Comparison of ENCODE assay signal across 7 mouse cellular contexts in the genomic region with DNA sequence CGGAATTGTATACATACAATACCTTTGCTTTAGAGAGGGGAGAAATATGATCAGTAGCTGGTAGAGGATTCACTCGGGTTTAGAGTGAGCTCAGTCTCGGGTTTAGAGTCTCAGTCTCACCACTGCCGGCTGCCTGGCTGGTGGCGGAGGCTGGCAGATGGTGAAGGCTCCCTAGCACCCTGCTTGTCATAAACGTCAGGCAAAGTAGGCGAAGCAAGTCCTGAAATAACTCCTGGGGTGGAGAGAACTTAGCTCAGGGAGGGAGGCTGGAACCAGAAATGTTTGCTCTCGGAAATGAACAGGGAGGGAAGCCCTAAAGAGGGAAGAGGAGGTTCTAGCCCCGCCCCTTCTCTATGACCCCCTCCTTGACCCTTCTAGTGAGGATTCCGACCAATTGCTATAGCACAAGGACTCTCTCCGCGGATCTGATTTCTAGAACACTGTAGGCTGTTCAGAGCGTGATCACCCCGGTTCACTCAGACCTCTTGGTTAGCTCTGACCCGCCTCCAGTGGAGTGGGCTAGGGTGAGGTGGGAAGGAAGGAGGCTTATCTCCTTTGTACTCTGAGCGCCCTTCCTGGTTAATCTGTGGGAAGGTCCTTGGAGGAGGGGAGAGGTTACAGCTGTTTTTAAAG. TPM values are rescaled to one million over a fixed set of nuclear protein-coding genes. Genes with fewer than 3 reads are reported as not detected.
DNase-seq lines count a peak whose midpoint lies in the region; ATAC-seq and TF ChIP-seq lines count a peak whose summit lies in the region.

No protein-coding gene starts in this region.

- H3K4me1 ChIP-seq in kidney, postnatal 0 days (replicated peaks; ENCODE audit: insufficient read depth, low read length), result peaks cover 6% of the 10 kb centered on the region
- H3K4me1 ChIP-seq in lung, embryonic 16.5 days (replicated peaks; ENCODE audit: control insufficient read depth, insufficient read depth, low read length), result peaks cover 10% of the 10 kb centered on the region
- peaks cover 11% of the 10 kb centered on the region for H3K4me1 ChIP-seq in midbrain, embryonic 13.5 days (replicated peaks)

- H3K9me3 ChIP-seq in kidney, postnatal 0 days (replicated peaks; ENCODE audit: low read length), result no peaks in the 10 kb centered on the region
- H3K9me3 ChIP-seq in lung, embryonic 16.5 days (ENCODE audit: control insufficient read depth, low read length), result no peaks in the 10 kb centered on the region
- no peaks in the 10 kb centered on the region for H3K9me3 ChIP-seq in midbrain, embryonic 13.5 days

- no peaks in the 10 kb centered on the region for H3K27me3 ChIP-seq in kidney, postnatal 0 days (ENCODE audit: insufficient read depth, low read length)
- H3K27me3 ChIP-seq in lung, embryonic 16.5 days (ENCODE audit: control insufficient read depth, insufficient read depth, low read depth, low read length), result no peaks in the 10 kb centered on the region
- H3K27me3 ChIP-seq in midbrain, embryonic 13.5 days, result no peaks in the 10 kb centered on the region

- TF ChIP-seq CTCF in kidney, postnatal 0 days (IDR thresholded peaks at IDR 0.05; ENCODE audit: low read depth), result no peak

- peak; percentile 39 for DNase-seq in urinary bladder, postnatal 14 days (ENCODE audit: low spot score)
- DNase-seq in urinary bladder, postnatal 25 days (ENCODE audit: low spot score), result no peak
- DNase-seq in frontal cortex, postnatal 36 days (ENCODE audit: low spot score in 2 of 2), result peak; percentile 74 to 89
- DNase-seq in kidney, postnatal 0 days (ENCODE audit: low spot score), result peak; percentile 61
- DNase-seq in testis, postnatal 14 days (ENCODE audit: low spot score), result peak; percentile 68

- ATAC-seq in kidney, postnatal 0 days (replicated peaks; ENCODE audit: low FRiP score, low read depth), result no peak
- ATAC-seq in lung, embryonic 16.5 days (ENCODE audit: low read depth), result peak; percentile 75
- no peak for ATAC-seq in midbrain, embryonic 13.5 days

- H3K9ac ChIP-seq in kidney, postnatal 0 days (ENCODE audit: low read depth, low read length), result no peak overlapping the region
- peak overlapping the region; percentile 19; the same call in 1 of the 2 replicates for H3K9ac ChIP-seq in lung, embryonic 16.5 days (ENCODE audit: low read length)
- H3K9ac ChIP-seq in midbrain, embryonic 13.5 days (replicated peaks), result no peak overlapping the region

- no peak overlapping the region for H3K4me3 ChIP-seq in kidney, postnatal 0 days (replicated peaks; ENCODE audit: low read depth, low read length)
- no peak overlapping the region for H3K4me3 ChIP-seq in lung, embryonic 16.5 days (ENCODE audit: low read length)
- no peak overlapping the region for H3K4me3 ChIP-seq in midbrain, embryonic 13.5 days (replicated peaks)

- peak overlapping the region; percentile 19 for H3K4me2 ChIP-seq in kidney, postnatal 0 days (ENCODE audit: low read length)
- peak overlapping the region; percentile 33; the same call in 1 of the 2 replicates for H3K4me2 ChIP-seq in lung, embryonic 16.5 days (ENCODE audit: low read depth, low read length)
- H3K4me2 ChIP-seq in midbrain, embryonic 13.5 days (replicated peaks), result no peak overlapping the region

- 20% methylated on average over 16 of the region's 16 CpGs for WGBS in kidney, postnatal 0 days
- 12% methylated on average over 16 of the region's 16 CpGs for WGBS in lung, embryonic 16.5 days
- 38% methylated on average over 16 of the region's 16 CpGs for WGBS in midbrain, embryonic 13.5 days

- H3K27ac ChIP-seq in kidney, postnatal 0 days, result peak overlapping the region; percentile 61
- H3K27ac ChIP-seq in lung, embryonic 16.5 days (ENCODE audit: low read length), result peak overlapping the region; percentile 78
- H3K27ac ChIP-seq in midbrain, embryonic 13.5 days, result no peak overlapping the region

- no peaks in the 10 kb centered on the region for H3K36me3 ChIP-seq in kidney, postnatal 0 days (ENCODE audit: insufficient read depth, low read length)
- H3K36me3 ChIP-seq in lung, embryonic 16.5 days (ENCODE audit: control insufficient read depth, insufficient read depth, low read length), result no peaks in the 10 kb centered on the region
- H3K36me3 ChIP-seq in midbrain, embryonic 13.5 days, result no peaks in the 10 kb centered on the region

RNA-seq across cellular contexts. Expression of a gene that starts 7.8 kb away (rescaled TPM):
- polyA plus RNA-seq in kidney, postnatal 0 days (2015; fragmentation: Nextera tagmentation; extraction: Ambion mirVana), result 7.0 and 7.9 TPM in 2 replicates
- 6.8 and 7.4 TPM in 2 replicates for polyA plus RNA-seq in lung, embryonic 16.5 days (2015; fragmentation: Nextera tagmentation; extraction: Ambion mirVana)
- 5.1 and 8.4 TPM in 2 replicates for polyA plus RNA-seq in midbrain, embryonic 13.5 days (2015; fragmentation: Nextera tagmentation; extraction: Ambion mirVana)

RNA-seq across cellular contexts. Expression of a gene that starts 46.1 kb away (rescaled TPM):
- 30.9 and 37.6 TPM in 2 replicates for polyA plus RNA-seq in kidney, postnatal 0 days (2015; fragmentation: Nextera tagmentation; extraction: Ambion mirVana)
- polyA plus RNA-seq in lung, embryonic 16.5 days (2015; fragmentation: Nextera tagmentation; extraction: Ambion mirVana), result 52.0 and 52.1 TPM in 2 replicates
- 21.7 and 24.8 TPM in 2 replicates for polyA plus RNA-seq in midbrain, embryonic 13.5 days (2015; fragmentation: Nextera tagmentation; extraction: Ambion mirVana)

RNA-seq across cellular contexts. Expression of a gene that starts 59.6 kb away (rescaled TPM):
- 18.3 and 20.4 TPM in 2 replicates for polyA plus RNA-seq in kidney, postnatal 0 days (2015; fragmentation: Nextera tagmentation; extraction: Ambion mirVana)
- 26.2 and 32.1 TPM in 2 replicates for polyA plus RNA-seq in lung, embryonic 16.5 days (2015; fragmentation: Nextera tagmentation; extraction: Ambion mirVana)
- 39.0 and 41.4 TPM in 2 replicates for polyA plus RNA-seq in midbrain, embryonic 13.5 days (2015; fragmentation: Nextera tagmentation; extraction: Ambion mirVana)
